Mouse (Mus musculus): ENCODE measurements at regions not wholly inside any gene's neighbourhood (a gene's known extent, or its start where the extent isn't known, plus 50 kb on each side); places are given as distances from the start of the nearest gene placed in this dataset.

- TF ChIP-seq CTCF (IDR thresholded peaks at IDR 0.05) (no peak), EP300 (IDR thresholded peaks at IDR 0.05; ENCODE audit: insufficient read depth, low read depth, low read length) (no peak), POLR2A (IDR thresholded peaks at IDR 0.05; ENCODE audit: insufficient read depth, low read depth, low read length) (no peak)
Observed at GRCm38 (mm10) chr14:114857171-114857570, 234.8 kb upstream of the Gpc5 start.

Measured in heart, adult 2 months (tissue).